In the genomic region with DNA sequence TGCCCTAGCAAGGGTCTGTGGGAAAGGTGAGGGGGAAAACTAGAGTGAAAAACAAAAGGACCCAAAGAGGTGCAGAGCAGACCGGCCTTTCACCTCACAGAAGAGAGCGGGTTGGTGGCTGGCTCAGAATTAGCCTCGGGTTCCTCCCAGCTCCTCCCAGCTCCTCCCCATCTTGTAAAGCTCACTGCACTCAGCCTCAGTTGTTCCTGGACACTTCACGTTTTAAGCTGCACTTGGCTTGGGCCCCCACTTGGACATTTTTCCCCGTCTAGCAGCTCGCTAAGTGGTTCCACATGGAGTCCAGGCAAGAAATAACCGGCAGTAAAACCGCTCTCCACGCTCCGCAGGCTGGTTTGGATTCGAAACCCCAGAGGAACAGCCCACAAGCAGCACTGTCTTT, we compare ENCODE assay signal across 8 mouse cellular contexts. TPM values are rescaled to one million over a fixed set of nuclear protein-coding genes. Genes with fewer than 3 reads are reported as not detected.
DNase-seq lines count a peak whose midpoint lies in the region; ATAC-seq and TF ChIP-seq lines count a peak whose summit lies in the region.

No protein-coding gene starts in this region.

- no peaks in the 10 kb centered on the region; the same call in 1 of the 2 replicates for H3K9me3 ChIP-seq in kidney, embryonic 16.5 days (ENCODE audit: low read length)
- no peaks in the 10 kb centered on the region for H3K9me3 ChIP-seq in forebrain, embryonic 15.5 days
- H3K9me3 ChIP-seq in hindbrain, postnatal 0 days (ENCODE audit: low read length), result no peaks in the 10 kb centered on the region

- no peak for DNase-seq in kidney, adult 9 months
- DNase-seq in hindbrain, postnatal 0 days (ENCODE audit: low spot score), result no peak
- peak; percentile 55 for DNase-seq in lung, postnatal 25 days (ENCODE audit: low spot score)
- no peak for DNase-seq in cerebellum, adult 11 months
- DNase-seq in left cerebral cortex, postnatal 10 days (ENCODE audit: extremely low spot score in 1 of 2, low spot score in 2 of 2), result no peak

- peak overlapping the region; percentile 43 for H3K9ac ChIP-seq in kidney, embryonic 16.5 days (replicated peaks; ENCODE audit: low read length)
- H3K9ac ChIP-seq in forebrain, embryonic 15.5 days (replicated peaks), result no peak overlapping the region
- no peak overlapping the region for H3K9ac ChIP-seq in hindbrain, postnatal 0 days (replicated peaks; ENCODE audit: low read length)

- ATAC-seq in kidney, embryonic 16.5 days (ENCODE audit: low FRiP score, low TSS enrichment), result peak; percentile 80
- ATAC-seq in forebrain, embryonic 15.5 days (replicated peaks), result peak; percentile 21; the same call in 1 of the 2 replicates
- ATAC-seq in hindbrain, postnatal 0 days, result no peak
- no peak for ATAC-seq in megakaryocyte-erythroid progenitor cell, adult 5-6 weeks (replicated peaks; ENCODE audit: low FRiP score, low TSS enrichment, poor library complexity, severe bottlenecking)

- intact Hi-C loops in left cerebral cortex, postnatal 10 days (cut with DNase I), result no loop called here

- no peaks in the 10 kb centered on the region for H3K36me3 ChIP-seq in kidney, embryonic 16.5 days (ENCODE audit: insufficient read depth, low read length)
- H3K36me3 ChIP-seq in forebrain, embryonic 15.5 days, result no peaks in the 10 kb centered on the region
- no peaks in the 10 kb centered on the region for H3K36me3 ChIP-seq in hindbrain, postnatal 0 days (ENCODE audit: insufficient read depth, low read length)

- H3K4me3 ChIP-seq in kidney, embryonic 16.5 days (ENCODE audit: low read length), result peak overlapping the region; percentile 25
- no peak overlapping the region for H3K4me3 ChIP-seq in forebrain, embryonic 15.5 days
- no peak overlapping the region for H3K4me3 ChIP-seq in hindbrain, postnatal 0 days (ENCODE audit: low read length)

- H3K27me3 ChIP-seq in kidney, embryonic 16.5 days (ENCODE audit: insufficient read depth, low read length), result peaks cover 3% of the 10 kb centered on the region; the same call in 1 of the 2 replicates
- H3K27me3 ChIP-seq in forebrain, embryonic 15.5 days, result peaks cover 7% of the 10 kb centered on the region; the same call in 1 of the 2 replicates
- H3K27me3 ChIP-seq in hindbrain, postnatal 0 days (ENCODE audit: insufficient read depth, low read length), result no peaks in the 10 kb centered on the region

- peak overlapping the region; percentile 97 for H3K27ac ChIP-seq in kidney, embryonic 16.5 days (ENCODE audit: low read length)
- H3K27ac ChIP-seq in forebrain, embryonic 15.5 days (replicated peaks), result peak overlapping the region; percentile 62
- H3K27ac ChIP-seq in hindbrain, postnatal 0 days, result peak overlapping the region; percentile 27; the same call in 1 of the 2 replicates

- TF ChIP-seq CTCF in hindbrain, postnatal 0 days (IDR thresholded peaks at IDR 0.05; ENCODE audit: low read depth), result no peak

- 13% methylated on average over 11 of the region's 11 CpGs for whole genome bisulfite sequencing in kidney, embryonic 16.5 days
- 37% methylated on average over 11 of the region's 11 CpGs for WGBS in forebrain, embryonic 15.5 days
- WGBS in hindbrain, postnatal 0 days, result 43% methylated on average over 11 of the region's 11 CpGs

- H3K4me1 ChIP-seq in kidney, embryonic 16.5 days (ENCODE audit: insufficient read depth, low read length), result peaks cover 25% of the 10 kb centered on the region
- peaks cover 19% of the 10 kb centered on the region for H3K4me1 ChIP-seq in forebrain, embryonic 15.5 days
- H3K4me1 ChIP-seq in hindbrain, postnatal 0 days (ENCODE audit: insufficient read depth, low read length), result peaks cover 5% of the 10 kb centered on the region; the same call in 1 of the 2 replicates

- peak overlapping the region; percentile 49 for H3K4me2 ChIP-seq in kidney, embryonic 16.5 days (replicated peaks; ENCODE audit: low read depth, low read length)
- peak overlapping the region; percentile 13; the same call in 1 of the 2 replicates for H3K4me2 ChIP-seq in forebrain, embryonic 15.5 days (replicated peaks)
- 0 out of 2 replicates have a peak overlapping the region, but pooled peaks have one; percentile 2 for H3K4me2 ChIP-seq in hindbrain, postnatal 0 days (ENCODE audit: low read depth, low read length)

RNA-seq across cellular contexts. Expression of a gene that starts 3.3 kb away (rescaled TPM):
- polyA plus RNA-seq in kidney, embryonic 16.5 days (2015; fragmentation: Nextera tagmentation; extraction: Ambion mirVana), result 7.2 and 9.3 TPM in 2 replicates
- 2.4 and 2.7 TPM in 2 replicates for polyA plus RNA-seq in forebrain, embryonic 15.5 days (2015; fragmentation: Nextera tagmentation; extraction: Ambion mirVana)
- 9.3 and 15.2 TPM in 2 replicates for total RNA-seq in hindbrain, postnatal 0 days (2014; rRNA removed)
- polyA plus RNA-seq in hindbrain, postnatal 0 days (2015; fragmentation: Nextera tagmentation; extraction: Ambion mirVana), result 2.5 and 2.9 TPM in 2 replicates
- not detected in 2 replicates for total RNA-seq in megakaryocyte-erythroid progenitor cell, adult 5-6 weeks (2014; fragmentation: Nextera tagmentation)
- total RNA-seq in megakaryocyte-erythroid progenitor cell, adult 5-6 weeks (2017), result 0.38 TPM in 1 of 2 replicates, not detected in the other
- 1 to 10 TPM; 7.0 to 7.1 TPM for total RNA-seq in left cerebral cortex, postnatal 10 days (2021)

Comparison
In these comparisons a context has a peak if more than half of its experiments do, and no peak if none do; other contexts are left out.
1. ATAC-seq: peak in kidney, embryonic 16.5 days (single experiment) and forebrain, embryonic 15.5 days (single experiment); none in hindbrain, postnatal 0 days (single experiment) and megakaryocyte-erythroid progenitor cell, adult 5-6 weeks (single experiment).
2. H3K27ac ChIP-seq: peak in every context shown above with its lines; median percentile 97 in kidney, embryonic 16.5 days; 62 in forebrain, embryonic 15.5 days; 27 in hindbrain, postnatal 0 days.
3. Peak in every context shown above with its lines, with median percentiles within 50 percentile points of each other: H3K4me2 ChIP-seq.